Mouse (Mus musculus) heart, postnatal 0 days (tissue): ENCODE data around the gene Itga10. TPM values are rescaled to one million over a fixed set of nuclear protein-coding genes. Genes with fewer than 3 reads are reported as not detected.

Experiments used
- ATAC-seq: fragments of 200-750 bp; cut with Nextera tagmentation; 2 replicates; pipeline ENCODE4 v1.8.0; 2017; ENCODE audit warnings: low read depth, moderate number of reproducible peaks, moderate library complexity; ENCODE audit not compliant: insufficient read depth
- DNase-seq: peaks from one replicate; pipeline ENCODE4 v3.0.0-alpha.2; 2016; ENCODE audit warnings: low spot score
- H3K27ac ChIP-seq: fragments of 300-500 bp; sonication (generic); 2 replicates; pipeline ENCODE4 v1.5.1; 2014; ENCODE audit warnings: low read depth, mild to moderate bottlenecking
- H3K27me3 ChIP-seq: fragments of 300-500 bp; sonication (generic); 2 replicates; pipeline ENCODE4 v1.6.1; 2014; ENCODE audit warnings: low read length, mixed read lengths; ENCODE audit not compliant: control insufficient read depth, insufficient read depth
- H3K36me3 ChIP-seq: fragments of 300-500 bp; sonication (generic); replicated peaks from 2 replicates; pipeline ENCODE4 v1.6.1; 2014; ENCODE audit warnings: low read length, mixed read lengths; ENCODE audit not compliant: control insufficient read depth, insufficient read depth
- H3K4me1 ChIP-seq: fragments of 300-500 bp; sonication (generic); 2 replicates; pipeline ENCODE4 v1.6.1; 2014; ENCODE audit warnings: antibody characterized with exemption; ENCODE audit not compliant: control insufficient read depth, insufficient read depth
- H3K4me2 ChIP-seq: fragments of 300-500 bp; sonication (generic); 2 replicates; pipeline ENCODE4 v1.6.1; 2014; ENCODE audit warnings: low read depth, mild to moderate bottlenecking, low read length, moderate library complexity
- H3K4me3 ChIP-seq: fragments of 300-500 bp; sonication (generic); 2 replicates; pipeline ENCODE4 v1.5.1; 2014; ENCODE audit warnings: low read depth, low read length
- H3K9ac ChIP-seq: fragments of 300-500 bp; sonication (generic); replicated peaks from 2 replicates; pipeline ENCODE4 v1.6.1; 2014; ENCODE audit warnings: low read depth, low read length, mixed read lengths
- H3K9me3 ChIP-seq: fragments of 300-500 bp; sonication (generic); replicated peaks from 2 replicates; pipeline ENCODE4 v1.6.1; 2016; ENCODE audit warnings: low read length; ENCODE audit not compliant: control insufficient read depth
- CTCF ChIP-seq: IDR thresholded peaks from 2 replicates; pipeline ENCODE4 v1.5.1; 2016; ENCODE audit warnings: antibody characterized with exemption, control low read depth, low read depth
- EP300 ChIP-seq: IDR thresholded peaks from 2 replicates; pipeline ENCODE4 v1.6.1; 2016; ENCODE audit warnings: antibody characterized with exemption, low read depth
- WGBS: fragments of 180-500 bp; shearing (Covaris S2); extraction: QIAGEN DNeasy Blood & Tissue Kit; methylation state at CpG from one replicate; pipeline ENCODE4 v1.1.7; 2014; 5-methylcytosine and 5-hydroxymethylcytosine counted together
- polyA plus RNA-seq: library from polyadenylated mRNA; unstranded; fragments of >200 nt; fragmentation: Nextera tagmentation; extraction: Ambion mirVana; gene quantifications from 2 replicates; pipeline ENCODE4 v1.2.1, GENCODE M21; 2015
- total RNA-seq: library from RNA; depleted of rRNA; stranded (reverse); fragments of >200 nt; gene quantifications from 2 replicates; pipeline ENCODE4 v1.2.3, GENCODE M21; 2014; ENCODE audit warnings: low replicate concordance

Itga10 gene
- total and polyA plus RNA-seq, 2 experiments from 2014 or later: 0.45 to 4.2 TPM

GRCm38 (mm10) chr3:96598156-96599068, 47.0 kb upstream of the Itga10 start:
- Histone ChIP-seq H3K36me3 (no peaks in the 10 kb centered on the region), H3K9ac (peak overlapping the region; percentile 70)
- 7% methylated on average over 54 of the region's 54 CpGs for WGBS

GRCm38 (mm10) chr3:96599069-96599393, 46.4 kb upstream of the Itga10 start:
- Histone ChIP-seq H3K4me3 (no peak overlapping the region), H3K4me2 (peak overlapping the region; percentile 97), H3K9ac (no peak overlapping the region), H3K27ac (no peak overlapping the region), H3K4me1 (peaks cover 10% of the 10 kb centered on the region; the same call in 1 of the 2 replicates), H3K9me3 (no peaks in the 10 kb centered on the region), H3K36me3 (0 out of 2 replicates have a peak, but pooled peaks cover 4% of the 10 kb centered on the region), H3K27me3 (no peaks in the 10 kb centered on the region)
- TF ChIP-seq EP300 (no peak), CTCF (no peak)
- DNase-seq: no peak
- ATAC-seq: no peak
- WGBS: 75% methylated on average over 8 of the region's 8 CpGs

More at GRCm38 (mm10) chr3:96598156-96599068, 47.0 kb upstream of the Itga10 start:
- Histone ChIP-seq H3K27ac (peak overlapping the region; percentile 75), H3K4me3 (peak overlapping the region; percentile 59), H3K4me1 (peaks cover 10% of the 10 kb centered on the region; the same call in 1 of the 2 replicates), H3K4me2 (peak overlapping the region; percentile 97), H3K9me3 (no peaks in the 10 kb centered on the region), H3K27me3 (no peaks in the 10 kb centered on the region)
- peak; percentile 63 for DNase-seq
- TF ChIP-seq CTCF: no peak
- no peak for TF ChIP-seq EP300
- peak; percentile 6; the same call in 1 of the 2 replicates for ATAC-seq

GRCm38 (mm10) chr3:96599411-96599810, 46.0 kb upstream of the Itga10 start:
- ATAC-seq: no peak
- H3K36me3 ChIP-seq: 0 out of 2 replicates have a peak, but pooled peaks cover 4% of the 10 kb centered on the region
- no peak overlapping the region for H3K27ac ChIP-seq
- H3K9me3 ChIP-seq: no peaks in the 10 kb centered on the region
- H3K4me3 ChIP-seq: no peak overlapping the region
- H3K4me2 ChIP-seq: no peak overlapping the region
- TF ChIP-seq EP300: no peak
- TF ChIP-seq CTCF: no peak
- H3K9ac ChIP-seq: no peak overlapping the region
- no peaks in the 10 kb centered on the region for H3K27me3 ChIP-seq
- H3K4me1 ChIP-seq: peaks cover 10% of the 10 kb centered on the region; the same call in 1 of the 2 replicates
- no peak for DNase-seq
- WGBS: 93% methylated on average over 3 of the region's 3 CpGs

GRCm38 (mm10) chr3:96600639-96601250, 44.6 kb upstream of the Itga10 start, which contains the start of gene Lix1l:
Gene Lix1l (plus strand): TSS chr3:96601149.
- Histone ChIP-seq H3K9me3 (no peaks in the 10 kb centered on the region), H3K4me1 (peaks cover 10% of the 10 kb centered on the region; the same call in 1 of the 2 replicates), H3K4me3 (peak within 1 kb of the TSS; percentile 77), H3K36me3 (0 out of 2 replicates have a peak, but pooled peaks cover 4% of the 10 kb centered on the region), H3K27me3 (no peaks in the 10 kb centered on the region), H3K27ac (peak within 1 kb of the TSS; percentile 98), H3K4me2 (peak within 1 kb of the TSS; percentile 87), H3K9ac (peak within 1 kb of the TSS; percentile 85)
- 2% methylated on average over 27 of the region's 27 CpGs for WGBS
- TF ChIP-seq EP300 (no peak), CTCF (no peak)
- ATAC-seq (peak; percentile 92), DNase-seq (peak; percentile 97)

- Histone ChIP-seq H3K9me3 (no peaks in the 10 kb centered on the region), H3K27ac (peak overlapping the region; percentile 98), H3K36me3 (0 out of 2 replicates have a peak, but pooled peaks cover 4% of the 10 kb centered on the region), H3K4me2 (peak overlapping the region; percentile 87), H3K4me3 (peak overlapping the region; percentile 77), H3K27me3 (no peaks in the 10 kb centered on the region), H3K9ac (peak overlapping the region; percentile 85), H3K4me1 (peaks cover 10% of the 10 kb centered on the region; the same call in 1 of the 2 replicates)
- ATAC-seq: peak; percentile 70
- DNase-seq: peak; percentile 71
- under 1% methylated on average over 31 of the region's 40 CpGs for WGBS
- TF ChIP-seq EP300: no peak
- no peak for TF ChIP-seq CTCF
These were observed 44.1 kb upstream of the Itga10 start for GRCm38 (mm10) chr3:96601251-96601787.
